Mouse (Mus musculus): ENCODE results near the gene Rpl7a. TPM values are rescaled to one million over a fixed set of nuclear protein-coding genes. Genes with fewer than 3 reads are reported as not detected.

The Rpl7a gene
- polyA plus RNA-seq, 1 experiment from 2014 or later, result 297 TPM

DNA sequence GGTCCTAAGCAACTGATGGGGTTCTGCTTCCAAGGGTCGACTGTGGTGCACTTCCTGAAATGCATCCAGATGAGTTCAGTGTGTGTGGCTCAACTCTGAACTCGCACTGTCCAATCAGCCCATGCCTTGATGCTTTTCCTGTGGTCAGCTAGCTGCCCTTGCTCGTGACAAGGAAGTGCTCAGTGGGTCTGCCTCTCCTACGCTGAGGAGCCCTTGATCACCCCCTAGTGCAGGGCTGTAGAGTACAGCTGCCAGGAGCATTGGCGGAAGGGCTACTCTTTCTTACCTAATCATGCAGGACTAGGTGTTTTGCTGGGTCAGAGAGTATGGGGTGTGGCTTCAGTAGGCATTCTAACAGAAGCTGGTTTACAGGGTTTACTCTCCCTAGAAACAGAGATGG, 31.0 kb downstream of the Rpl7a start:
- Histone ChIP-seq H3K27me3 (ENCODE audit: control insufficient read depth, insufficient read depth, low read depth, low read length) (no peaks in the 10 kb centered on the region), H3K4me3 (ENCODE audit: low read depth, low read length) (no peak overlapping the region), H3K36me3 (ENCODE audit: control insufficient read depth, insufficient read depth) (no peaks in the 10 kb centered on the region), H3K4me1 (ENCODE audit: control insufficient read depth, low read depth, low read length) (no peaks in the 10 kb centered on the region), H3K4me2 (ENCODE audit: low read depth, low read length) (no peak overlapping the region), H3K27ac (ENCODE audit: low read length) (no peak overlapping the region), H3K9ac (ENCODE audit: low read depth, low read length) (no peak overlapping the region), H3K9me3 (replicated peaks; ENCODE audit: control insufficient read depth, low read length) (no peaks in the 10 kb centered on the region)
- WGBS (ENCODE audit: insufficient replicate concordance), result 28% methylated on average over 5 of the region's 5 CpGs
- peak; percentile 60 for ATAC-seq (ENCODE audit: low read depth)

DNA sequence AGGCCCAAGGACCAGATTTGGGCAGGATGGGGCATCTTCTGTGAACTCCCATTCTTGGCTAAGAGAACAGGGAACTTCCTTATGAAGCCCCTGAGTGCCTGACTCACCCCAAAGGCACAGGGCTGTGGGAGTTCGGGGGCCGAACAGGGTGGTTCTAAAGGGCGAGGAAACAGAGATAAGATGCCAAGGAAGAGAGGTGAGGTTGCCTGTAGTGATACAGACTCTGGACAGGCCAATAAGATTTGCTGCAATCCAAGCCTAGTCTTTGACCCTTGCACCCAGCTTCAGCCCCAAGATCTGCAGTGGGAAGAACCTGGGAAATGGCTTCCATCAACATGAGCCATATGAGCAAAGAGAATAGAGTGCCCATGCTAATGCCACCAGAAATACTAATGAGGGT, 32.7 kb downstream of the Rpl7a start:
- Histone ChIP-seq H3K9ac (ENCODE audit: low read depth, low read length) (no peak overlapping the region), H3K4me1 (ENCODE audit: control insufficient read depth, low read depth, low read length) (no peaks in the 10 kb centered on the region), H3K36me3 (ENCODE audit: control insufficient read depth, insufficient read depth) (no peaks in the 10 kb centered on the region), H3K27ac (ENCODE audit: low read length) (no peak overlapping the region), H3K4me3 (ENCODE audit: low read depth, low read length) (no peak overlapping the region), H3K4me2 (ENCODE audit: low read depth, low read length) (no peak overlapping the region), H3K9me3 (replicated peaks; ENCODE audit: control insufficient read depth, low read length) (no peaks in the 10 kb centered on the region), H3K27me3 (ENCODE audit: control insufficient read depth, insufficient read depth, low read depth, low read length) (no peaks in the 10 kb centered on the region)
- WGBS (ENCODE audit: insufficient replicate concordance), result 45% methylated on average over 3 of the region's 3 CpGs
- no peak for ATAC-seq (ENCODE audit: low read depth)

DNA sequence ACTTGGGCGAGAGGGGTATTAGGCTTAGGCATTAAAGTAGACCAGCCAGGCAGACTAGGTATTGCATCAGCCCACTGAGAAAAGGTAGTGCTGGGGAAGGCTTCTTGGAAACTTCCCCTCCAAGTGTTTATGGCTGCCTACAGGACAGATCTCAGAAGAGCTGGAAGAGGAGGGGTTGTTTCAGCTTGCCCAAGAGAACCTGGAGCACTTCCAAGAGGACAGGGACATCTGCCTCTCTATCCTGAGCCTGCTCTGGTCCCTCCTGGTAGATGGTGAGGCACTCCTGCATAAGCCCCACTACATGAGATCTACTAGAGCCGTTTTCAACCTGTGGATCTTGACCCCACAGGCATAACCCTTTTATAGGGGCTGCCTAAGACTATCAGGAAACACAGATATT, 39.8 kb downstream of the Rpl7a start:
- no peaks in the 10 kb centered on the region for H3K9me3 ChIP-seq (replicated peaks; ENCODE audit: control insufficient read depth, low read length)
- H3K4me1 ChIP-seq (ENCODE audit: control insufficient read depth, low read depth, low read length), result no peaks in the 10 kb centered on the region
- ATAC-seq (ENCODE audit: low read depth), result no peak
- WGBS (ENCODE audit: insufficient replicate concordance), result 58% methylated on average over 2 of the region's 2 CpGs
- H3K27me3 ChIP-seq (ENCODE audit: control insufficient read depth, insufficient read depth, low read depth, low read length), result no peaks in the 10 kb centered on the region
- H3K27ac ChIP-seq (ENCODE audit: low read length), result no peak overlapping the region
- H3K36me3 ChIP-seq (ENCODE audit: control insufficient read depth, insufficient read depth), result peaks cover 15% of the 10 kb centered on the region
- no peak overlapping the region for H3K4me3 ChIP-seq (ENCODE audit: low read depth, low read length)
- H3K9ac ChIP-seq (ENCODE audit: low read depth, low read length), result no peak overlapping the region
- H3K4me2 ChIP-seq (ENCODE audit: low read depth, low read length), result no peak overlapping the region

- Histone ChIP-seq H3K9ac (ENCODE audit: low read depth, low read length) (no peak overlapping the region), H3K4me3 (ENCODE audit: low read depth, low read length) (no peak overlapping the region), H3K27ac (ENCODE audit: low read length) (no peak overlapping the region), H3K4me1 (ENCODE audit: control insufficient read depth, low read depth, low read length) (no peaks in the 10 kb centered on the region), H3K27me3 (ENCODE audit: control insufficient read depth, insufficient read depth, low read depth, low read length) (no peaks in the 10 kb centered on the region), H3K36me3 (ENCODE audit: control insufficient read depth, insufficient read depth) (peaks cover 16% of the 10 kb centered on the region), H3K4me2 (ENCODE audit: low read depth, low read length) (no peak overlapping the region), H3K9me3 (replicated peaks; ENCODE audit: control insufficient read depth, low read length) (no peaks in the 10 kb centered on the region)
- WGBS (ENCODE audit: insufficient replicate concordance), result 79% methylated on average over 8 of the region's 8 CpGs
- ATAC-seq (ENCODE audit: low read depth), result no peak
These were observed 40.9 kb downstream of the Rpl7a start for GRCm38 (mm10) chr2:26951346-26951905.

DNA sequence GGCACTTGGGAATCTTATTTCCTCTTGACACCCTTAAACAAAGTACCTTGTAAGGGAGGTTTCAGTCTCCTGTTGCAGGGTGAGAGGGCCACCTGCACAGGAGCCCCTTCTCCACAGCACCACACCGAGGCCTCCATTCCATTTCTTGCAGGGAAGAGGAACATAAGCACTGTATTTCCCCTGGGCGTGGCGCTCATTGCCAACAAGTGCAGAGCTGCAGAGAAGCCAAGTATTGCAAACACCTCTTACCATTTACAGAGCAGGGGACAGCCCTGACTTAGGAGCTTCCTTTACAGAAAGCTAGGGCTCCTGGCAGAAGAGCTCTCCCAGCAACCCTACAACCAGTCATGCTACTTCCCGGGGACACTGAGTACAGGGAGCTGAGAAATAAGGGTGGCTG, 41.6 kb downstream of the Rpl7a start:
- no peaks in the 10 kb centered on the region for H3K4me1 ChIP-seq (ENCODE audit: control insufficient read depth, low read depth, low read length)
- no peak overlapping the region for H3K4me2 ChIP-seq (ENCODE audit: low read depth, low read length)
- H3K36me3 ChIP-seq (ENCODE audit: control insufficient read depth, insufficient read depth), result peaks cover 18% of the 10 kb centered on the region
- H3K27me3 ChIP-seq (ENCODE audit: control insufficient read depth, insufficient read depth, low read depth, low read length), result no peaks in the 10 kb centered on the region
- H3K9ac ChIP-seq (ENCODE audit: low read depth, low read length), result no peak overlapping the region
- no peaks in the 10 kb centered on the region for H3K9me3 ChIP-seq (replicated peaks; ENCODE audit: control insufficient read depth, low read length)
- ATAC-seq (ENCODE audit: low read depth), result no peak
- no peak overlapping the region for H3K4me3 ChIP-seq (ENCODE audit: low read depth, low read length)
- WGBS (ENCODE audit: insufficient replicate concordance), result 78% methylated on average over 4 of the region's 4 CpGs
- no peak overlapping the region for H3K27ac ChIP-seq (ENCODE audit: low read length)

DNA sequence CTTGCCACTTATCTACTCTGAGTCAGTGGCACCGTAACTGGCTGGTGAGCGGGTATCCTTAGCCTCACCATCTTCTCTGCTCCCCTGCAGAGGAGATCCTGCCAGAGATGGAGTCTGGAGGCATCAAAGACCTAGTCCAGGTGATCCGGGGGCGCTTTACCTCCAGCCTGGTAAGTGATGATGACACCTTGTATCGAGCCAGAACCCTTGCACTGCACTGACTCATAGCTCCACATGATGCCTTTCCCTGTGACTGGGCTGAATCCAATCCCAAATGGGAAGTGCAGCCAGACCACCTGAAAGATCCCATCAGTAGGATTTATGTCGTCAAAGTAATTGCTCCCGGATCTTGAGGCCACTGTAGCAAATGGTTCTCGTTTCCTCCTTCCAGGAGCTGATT, 42.3 kb downstream of the Rpl7a start:
- Histone ChIP-seq H3K4me1 (ENCODE audit: control insufficient read depth, low read depth, low read length) (peaks cover 1% of the 10 kb centered on the region; the same call in 1 of the 2 replicates), H3K9ac (ENCODE audit: low read depth, low read length) (no peak overlapping the region), H3K27ac (ENCODE audit: low read length) (no peak overlapping the region), H3K4me2 (ENCODE audit: low read depth, low read length) (no peak overlapping the region), H3K27me3 (ENCODE audit: control insufficient read depth, insufficient read depth, low read depth, low read length) (no peaks in the 10 kb centered on the region), H3K4me3 (ENCODE audit: low read depth, low read length) (no peak overlapping the region), H3K36me3 (ENCODE audit: control insufficient read depth, insufficient read depth) (peaks cover 20% of the 10 kb centered on the region), H3K9me3 (replicated peaks; ENCODE audit: control insufficient read depth, low read length) (no peaks in the 10 kb centered on the region)
- WGBS (ENCODE audit: insufficient replicate concordance), result 85% methylated on average over 8 of the region's 8 CpGs
- no peak for ATAC-seq (ENCODE audit: low read depth)

GRCm38 (mm10) chr2:26954735-26955395, 44.3 kb downstream of the Rpl7a start:
- ATAC-seq (ENCODE audit: low read depth), result no peak
- Histone ChIP-seq H3K9ac (ENCODE audit: low read depth, low read length) (no peak overlapping the region), H3K4me2 (ENCODE audit: low read depth, low read length) (no peak overlapping the region), H3K27ac (ENCODE audit: low read length) (no peak overlapping the region), H3K4me3 (ENCODE audit: low read depth, low read length) (no peak overlapping the region), H3K4me1 (ENCODE audit: control insufficient read depth, low read depth, low read length) (peaks cover 4% of the 10 kb centered on the region; the same call in 1 of the 2 replicates), H3K36me3 (ENCODE audit: control insufficient read depth, insufficient read depth) (peaks cover 31% of the 10 kb centered on the region), H3K9me3 (replicated peaks; ENCODE audit: control insufficient read depth, low read length) (no peaks in the 10 kb centered on the region), H3K27me3 (ENCODE audit: control insufficient read depth, insufficient read depth, low read depth, low read length) (no peaks in the 10 kb centered on the region)
- 70% methylated on average over 2 of the region's 2 CpGs for WGBS (ENCODE audit: insufficient replicate concordance)

- Histone ChIP-seq H3K9me3 (replicated peaks; ENCODE audit: control insufficient read depth, low read length) (no peaks in the 10 kb centered on the region), H3K4me3 (ENCODE audit: low read depth, low read length) (no peak overlapping the region), H3K36me3 (ENCODE audit: control insufficient read depth, insufficient read depth) (peaks cover 33% of the 10 kb centered on the region), H3K4me2 (ENCODE audit: low read depth, low read length) (no peak overlapping the region), H3K27me3 (ENCODE audit: control insufficient read depth, insufficient read depth, low read depth, low read length) (no peaks in the 10 kb centered on the region), H3K27ac (ENCODE audit: low read length) (peak overlapping the region; percentile 65), H3K4me1 (ENCODE audit: control insufficient read depth, low read depth, low read length) (peaks cover 8% of the 10 kb centered on the region), H3K9ac (ENCODE audit: low read depth, low read length) (no peak overlapping the region)
- WGBS (ENCODE audit: insufficient replicate concordance), result 73% methylated on average over 12 of the region's 12 CpGs
- peak; percentile 86 for ATAC-seq (ENCODE audit: low read depth)
These were observed 46.4 kb downstream of the Rpl7a start for GRCm38 (mm10) chr2:26956811-26957487.

GRCm38 (mm10) chr2:26957488-26957859, 46.9 kb downstream of the Rpl7a start:
- Histone ChIP-seq H3K27me3 (ENCODE audit: control insufficient read depth, insufficient read depth, low read depth, low read length) (no peaks in the 10 kb centered on the region), H3K4me2 (ENCODE audit: low read depth, low read length) (no peak overlapping the region), H3K36me3 (ENCODE audit: control insufficient read depth, insufficient read depth) (peaks cover 32% of the 10 kb centered on the region), H3K9me3 (replicated peaks; ENCODE audit: control insufficient read depth, low read length) (no peaks in the 10 kb centered on the region), H3K9ac (ENCODE audit: low read depth, low read length) (no peak overlapping the region), H3K27ac (ENCODE audit: low read length) (peak overlapping the region; percentile 65), H3K4me3 (ENCODE audit: low read depth, low read length) (no peak overlapping the region), H3K4me1 (ENCODE audit: control insufficient read depth, low read depth, low read length) (peaks cover 13% of the 10 kb centered on the region)
- ATAC-seq (ENCODE audit: low read depth), result peak; percentile 53
- WGBS (ENCODE audit: insufficient replicate concordance), result 64% methylated on average over 2 of the region's 2 CpGs

Measured in liver, embryonic 16.5 days (tissue).